Mouse (Mus musculus) bone marrow macrophage, adult 2 months (primary cell): ENCODE data around the gene Prss46.

Experiments used
- CTCF ChIP-seq: IDR thresholded peaks from 2 replicates; pipeline ENCODE4 v1.5.1; 2012; ENCODE audit warnings: low read depth, mild to moderate bottlenecking, low read length, moderate library complexity
- POLR2A ChIP-seq: IDR thresholded peaks from 2 replicates; pipeline ENCODE4 v1.6.1; 2012; ENCODE audit warnings: mild to moderate bottlenecking, low read depth, low read length, borderline replicate concordance

DNA sequence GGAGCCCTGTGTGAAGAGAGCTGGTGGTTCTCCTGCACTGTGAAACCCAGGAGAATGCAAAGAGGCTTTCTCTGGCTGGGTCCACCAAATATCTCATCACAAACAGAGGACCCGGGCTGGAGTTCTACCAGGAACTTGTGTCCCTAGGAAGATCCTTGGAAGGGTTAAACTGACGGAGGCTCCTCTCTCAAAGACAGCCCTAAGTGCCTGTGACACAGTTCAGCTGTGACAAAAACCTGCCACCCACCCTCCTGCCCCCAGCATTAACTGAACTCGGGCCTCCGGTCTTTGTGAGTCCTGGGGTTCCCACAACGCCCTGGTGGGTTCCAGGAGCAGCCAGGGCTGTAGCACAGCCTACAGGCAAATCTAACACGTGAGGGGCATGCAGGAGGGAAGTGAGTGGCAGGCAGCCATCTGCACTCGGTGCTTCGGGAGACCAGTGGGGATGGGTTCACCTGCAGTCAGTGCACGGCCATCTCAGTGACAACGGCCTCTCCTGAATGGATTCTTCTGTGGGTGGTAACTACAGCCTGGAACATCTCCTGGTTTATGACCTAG is 55.2 kb downstream of the Prss46 start:
- TF ChIP-seq CTCF (no peak), POLR2A (no peak)
